Mouse (Mus musculus) brown adipose tissue, adult 24 weeks (tissue): ENCODE data around the gene Cd44. TPM values are rescaled to one million over a fixed set of nuclear protein-coding genes. Genes with fewer than 3 reads are reported as not detected.
A peak's percentile ranks its signal among the peaks of the same experiment; 100 is the strongest.

ENCODE experiments used
- H3K27ac ChIP-seq: fragments of 200-500 bp; replicated peaks from 2 replicates; pipeline ENCODE4 v1.5.1; 2012; ENCODE audit warnings: low read depth, mild to moderate bottlenecking, low read length
- H3K4me1 ChIP-seq: fragments of 200-500 bp; 2 replicates; pipeline ENCODE4 v1.6.1; 2012; ENCODE audit warnings: low read length, mixed read lengths; ENCODE audit not compliant: control insufficient read depth, insufficient read depth, insufficient read length
- H3K4me3 ChIP-seq: fragments of 200-500 bp; 2 replicates; pipeline ENCODE4 v1.5.1; 2012; ENCODE audit warnings: low read depth, mild to moderate bottlenecking, low read length, moderate library complexity; ENCODE audit not compliant: insufficient read depth
- polyA plus RNA-seq: library from polyadenylated mRNA; stranded (reverse); fragments of >200 nt; gene quantifications from 2 replicates; pipeline ENCODE4 v1.2.4, GENCODE M21; 2012; ENCODE audit not compliant: missing spikeins, insufficient read depth, insufficient read length

Gene Cd44
- polyA plus RNA-seq, 1 experiment, result 4.8 TPM

- Histone ChIP-seq H3K4me3 (no peak overlapping the region), H3K4me1 (no peaks in the 10 kb centered on the region), H3K27ac (no peak overlapping the region)
These were observed 99.6 kb downstream of the Cd44 start for GRCm38 (mm10) chr2:102801899-102802298.

- Histone ChIP-seq H3K4me3 (no peak overlapping the region), H3K4me1 (no peaks in the 10 kb centered on the region), H3K27ac (no peak overlapping the region)
These were observed 103.3 kb downstream of the Cd44 start for GRCm38 (mm10) chr2:102798149-102798548.

- Histone ChIP-seq H3K4me3 (no peak overlapping the region), H3K4me1 (no peaks in the 10 kb centered on the region)
These were observed 106.4 kb downstream of the Cd44 start for GRCm38 (mm10) chr2:102795034-102795433.

GRCm38 (mm10) chr2:102792804-102793203 lies 108.7 kb downstream of the Cd44 start:
- Histone ChIP-seq H3K4me3 (no peak overlapping the region), H3K27ac (no peak overlapping the region), H3K4me1 (no peaks in the 10 kb centered on the region)

More at GRCm38 (mm10) chr2:102795034-102795433, 106.4 kb downstream of the Cd44 start:
- no peak overlapping the region for H3K27ac ChIP-seq

DNA sequence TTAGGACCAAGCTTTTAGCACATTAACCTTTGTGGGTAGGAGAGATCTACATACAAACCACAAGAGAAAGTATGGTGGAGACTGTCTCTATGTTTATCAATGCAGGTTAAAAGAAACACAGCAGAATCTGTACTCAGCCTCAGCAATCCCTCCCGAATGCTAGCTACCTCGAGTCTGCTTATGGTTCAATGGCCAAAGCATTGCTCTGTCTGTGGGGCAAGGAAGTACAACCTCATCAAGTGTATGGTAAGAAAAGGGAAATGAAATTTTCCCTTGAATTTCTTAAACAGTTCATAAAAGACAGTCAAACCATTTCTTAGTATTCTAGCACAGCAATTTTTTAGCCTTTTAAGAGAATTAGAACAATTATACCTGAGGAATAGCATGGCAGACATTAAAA lies 109.8 kb downstream of the Cd44 start:
- H3K4me1 ChIP-seq, result no peaks in the 10 kb centered on the region
- H3K27ac ChIP-seq, result no peak overlapping the region
- H3K4me3 ChIP-seq, result no peak overlapping the region

- Histone ChIP-seq H3K4me1 (no peaks in the 10 kb centered on the region), H3K27ac (no peak overlapping the region), H3K4me3 (no peak overlapping the region)
These were observed 115.8 kb downstream of the Cd44 start for GRCm38 (mm10) chr2:102785696-102786095.

DNA sequence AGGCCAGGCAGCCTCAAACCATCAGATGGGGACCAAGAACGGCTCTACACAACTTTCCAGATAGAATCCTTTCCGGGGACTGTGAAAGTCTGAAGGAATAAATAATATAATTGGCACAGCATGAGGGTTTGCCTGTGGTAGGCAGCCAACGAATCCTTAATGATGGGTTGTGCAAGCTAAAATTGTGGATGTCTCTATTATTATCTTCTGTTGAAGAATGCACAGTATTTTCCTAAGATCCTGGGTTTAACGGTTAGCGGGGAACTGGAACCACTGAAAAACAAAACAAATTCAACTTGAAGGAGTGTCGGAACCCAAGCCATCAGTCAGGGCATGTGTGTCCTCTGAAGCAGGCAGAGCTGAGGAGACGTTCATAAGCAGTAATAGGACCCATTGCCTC lies 118.7 kb downstream of the Cd44 start:
- Histone ChIP-seq H3K4me3 (no peak overlapping the region), H3K27ac (no peak overlapping the region), H3K4me1 (no peaks in the 10 kb centered on the region)

DNA sequence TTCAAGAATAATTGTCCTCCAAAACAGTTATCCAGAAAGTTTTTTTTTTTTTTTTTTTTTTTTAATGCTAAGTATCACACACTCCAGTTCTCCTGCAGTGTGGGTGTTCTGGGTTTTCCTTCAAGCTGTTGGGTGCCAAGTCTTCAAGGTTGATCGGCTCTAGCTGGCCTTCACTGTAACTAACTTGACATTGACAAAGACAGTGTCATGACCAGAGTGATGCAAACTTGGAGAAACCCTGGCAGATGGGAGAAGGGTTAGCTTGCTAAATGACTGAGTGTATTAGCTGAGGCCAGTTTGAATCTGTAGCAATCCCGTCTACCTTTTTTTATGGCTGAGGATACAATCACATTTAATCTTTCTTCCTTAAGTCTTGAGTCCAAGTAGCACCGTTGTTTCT lies 123.3 kb downstream of the Cd44 start:
- H3K27ac ChIP-seq, result no peak overlapping the region
- H3K4me3 ChIP-seq, result no peak overlapping the region
- H3K4me1 ChIP-seq, result no peaks in the 10 kb centered on the region

- Histone ChIP-seq H3K27ac (no peak overlapping the region), H3K4me1 (no peaks in the 10 kb centered on the region), H3K4me3 (no peak overlapping the region)
These were observed 125.9 kb downstream of the Cd44 start for GRCm38 (mm10) chr2:102775561-102775960.

- H3K4me3 ChIP-seq, result no peak overlapping the region
- H3K27ac ChIP-seq, result no peak overlapping the region
- no peaks in the 10 kb centered on the region for H3K4me1 ChIP-seq
These were observed 126.8 kb downstream of the Cd44 start for GRCm38 (mm10) chr2:102774700-102775099.

- Histone ChIP-seq H3K4me1 (no peaks in the 10 kb centered on the region), H3K27ac (no peak overlapping the region)
These were observed 129.2 kb downstream of the Cd44 start for GRCm38 (mm10) chr2:102772276-102772675.

GRCm38 (mm10) chr2:102771304-102771703 lies 130.2 kb downstream of the Cd44 start:
- Histone ChIP-seq H3K4me1 (no peaks in the 10 kb centered on the region), H3K4me3 (no peak overlapping the region), H3K27ac (no peak overlapping the region)

More at GRCm38 (mm10) chr2:102772276-102772675, 129.2 kb downstream of the Cd44 start:
- H3K4me3 ChIP-seq, result no peak overlapping the region

- Histone ChIP-seq H3K27ac (no peak overlapping the region), H3K4me1 (no peaks in the 10 kb centered on the region), H3K4me3 (no peak overlapping the region)
These were observed 133.2 kb downstream of the Cd44 start for GRCm38 (mm10) chr2:102768267-102768666.

GRCm38 (mm10) chr2:102764602-102765374 lies 136.7 kb downstream of the Cd44 start:
- no peak overlapping the region for H3K4me3 ChIP-seq
- H3K27ac ChIP-seq, result no peak overlapping the region
- peaks cover 7% of the 10 kb centered on the region; the same call in 1 of the 2 replicates for H3K4me1 ChIP-seq

DNA sequence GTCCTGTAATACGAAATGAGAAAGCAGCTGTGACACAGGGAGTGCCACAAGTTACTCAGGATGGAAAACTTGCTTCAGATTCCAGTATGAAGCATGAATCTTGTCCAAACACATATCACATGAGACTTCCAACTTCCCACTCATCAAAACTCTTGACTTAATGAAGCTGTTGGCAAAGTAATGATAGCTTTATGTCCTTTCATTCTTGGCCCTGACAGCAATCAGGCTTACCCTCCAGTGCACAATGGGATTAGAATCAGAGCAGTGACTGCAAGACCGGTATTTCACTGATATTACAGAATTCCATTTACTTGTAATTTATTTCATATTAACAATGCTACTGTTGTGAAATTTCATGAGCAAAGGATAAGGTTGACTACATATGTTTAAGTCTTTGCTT lies 137.5 kb downstream of the Cd44 start:
- H3K4me1 ChIP-seq, result peaks cover 7% of the 10 kb centered on the region; the same call in 1 of the 2 replicates
- no peak overlapping the region for H3K27ac ChIP-seq
- H3K4me3 ChIP-seq, result no peak overlapping the region

GRCm38 (mm10) chr2:102763176-102763575 lies 138.3 kb downstream of the Cd44 start:
- H3K4me3 ChIP-seq, result no peak overlapping the region
- peak overlapping the region; percentile 86 for H3K27ac ChIP-seq
- H3K4me1 ChIP-seq, result peaks cover 7% of the 10 kb centered on the region; the same call in 1 of the 2 replicates
